Mouse (Mus musculus) hindbrain, embryonic 14.5 days (tissue): ENCODE measurements around the gene Ikzf2. TPM values are rescaled to one million over a fixed set of nuclear protein-coding genes. Genes with fewer than 3 reads are reported as not detected.

Experiments
- ATAC-seq: fragments of 200-750 bp; cut with Nextera tagmentation; 2 replicates; pipeline ENCODE4 v1.8.0; 2017; ENCODE audit warnings: moderate number of reproducible peaks, mild to moderate bottlenecking, moderate TSS enrichment, moderate library complexity; ENCODE audit not compliant: low FRiP score
- DNase-seq: peaks from one replicate; pipeline ENCODE4 v3.0.0-alpha.2; 2015; ENCODE audit warnings: low spot score
- H3K27ac ChIP-seq: fragments of 300-500 bp; sonication (generic); 2 replicates; pipeline ENCODE4 v1.5.1; 2014; ENCODE audit warnings: mild to moderate bottlenecking, moderate library complexity
- H3K27me3 ChIP-seq: fragments of 300-500 bp; sonication (generic); 2 replicates; pipeline ENCODE4 v1.6.1; 2014; ENCODE audit warnings: mild to moderate bottlenecking, low read length, mixed read lengths; ENCODE audit not compliant: control insufficient read depth, insufficient read depth
- H3K36me3 ChIP-seq: fragments of 300-500 bp; sonication (generic); replicated peaks from 2 replicates; pipeline ENCODE4 v1.6.1; 2014; ENCODE audit not compliant: control insufficient read depth, insufficient read depth
- H3K4me1 ChIP-seq: fragments of 300-500 bp; sonication (generic); replicated peaks from 2 replicates; pipeline ENCODE4 v1.6.1; 2014; ENCODE audit warnings: antibody characterized with exemption, low read length, mixed read lengths; ENCODE audit not compliant: control insufficient read depth, insufficient read depth
- H3K4me2 ChIP-seq: fragments of 300-500 bp; sonication (generic); replicated peaks from 2 replicates; pipeline ENCODE4 v1.6.1; 2014; ENCODE audit warnings: mild to moderate bottlenecking, moderate library complexity
- H3K4me3 ChIP-seq: fragments of 300-500 bp; sonication (generic); replicated peaks from 2 replicates; pipeline ENCODE4 v1.5.1; 2014; ENCODE audit warnings: mild to moderate bottlenecking, low read length
- H3K9ac ChIP-seq: fragments of 300-500 bp; sonication (generic); 2 replicates; pipeline ENCODE4 v1.6.1; 2014
- H3K9me3 ChIP-seq: fragments of 300-500 bp; sonication (generic); 2 replicates; pipeline ENCODE4 v1.6.1; 2016; ENCODE audit warnings: low read length; ENCODE audit not compliant: control insufficient read depth
- WGBS: fragments of 180-500 bp; shearing (Covaris S2); extraction: QIAGEN DNeasy Blood & Tissue Kit; methylation state at CpG from one replicate; pipeline ENCODE4 v1.1.7; 2014; 5-methylcytosine and 5-hydroxymethylcytosine counted together
- polyA plus RNA-seq: library from polyadenylated mRNA; unstranded; fragments of >200 nt; fragmentation: Nextera tagmentation; extraction: Ambion mirVana; gene quantifications from 2 replicates; pipeline ENCODE4 v1.2.1, GENCODE M21; 2014

Gene Ikzf2
- polyA plus RNA-seq, 1 experiment from 2014 or later, result 3.8 TPM

DNA sequence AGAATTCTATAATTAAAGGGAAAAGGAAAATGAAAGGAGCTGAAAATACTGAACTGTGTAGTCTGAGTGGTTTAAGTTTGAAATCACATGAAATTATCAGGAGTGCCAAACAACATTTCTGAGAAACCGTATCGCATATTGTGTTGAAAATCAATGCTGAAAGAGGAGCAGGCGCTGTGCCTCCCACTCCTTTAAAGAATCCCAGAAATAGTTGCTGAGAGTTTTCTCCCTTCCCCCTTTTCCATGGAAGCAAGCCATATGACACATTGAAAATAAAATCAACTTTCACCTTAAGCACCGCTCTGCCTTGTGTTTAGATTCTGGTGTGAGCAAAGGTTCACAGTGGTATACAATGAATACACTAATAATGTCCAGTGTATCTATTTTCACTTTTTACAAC is 1.1 kb upstream of the Ikzf2 start:
- no peak for DNase-seq
- H3K9ac ChIP-seq, result peak overlapping the region; percentile 72

DNA sequence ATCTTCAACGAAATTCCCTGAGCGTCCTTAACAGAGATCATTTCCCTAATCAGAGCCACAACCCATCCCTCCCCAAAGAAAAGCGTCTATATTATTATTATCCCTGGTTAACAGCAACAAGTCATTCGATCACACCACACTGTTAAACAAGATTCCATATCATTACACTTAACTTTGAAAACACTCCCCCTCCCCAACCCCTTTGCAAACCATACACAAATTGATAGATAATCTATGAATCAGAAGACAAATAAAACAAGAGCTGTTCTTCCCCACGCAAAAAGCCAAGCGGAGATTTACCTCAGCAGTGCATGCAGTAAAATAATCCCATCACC is 337 bp downstream of the Ikzf2 start:
- DNase-seq (no peak), ATAC-seq (peak; percentile 1; the same call in 1 of the 2 replicates)
- peaks cover 11% of the 10 kb centered on the region for H3K4me1 ChIP-seq
- peak overlapping the region; percentile 72 for H3K9ac ChIP-seq
- peak overlapping the region; percentile 58 for H3K4me2 ChIP-seq
- H3K36me3 ChIP-seq, result no peaks in the 10 kb centered on the region
- H3K27me3 ChIP-seq, result no peaks in the 10 kb centered on the region
- H3K9me3 ChIP-seq, result no peaks in the 10 kb centered on the region
- 0% methylated on average over 6 of the region's 6 CpGs for WGBS
- H3K4me3 ChIP-seq, result peak overlapping the region; percentile 87
- H3K27ac ChIP-seq, result peak overlapping the region; percentile 82

More for the DNA sequence above, 1.1 kb upstream of the Ikzf2 start:
- Histone ChIP-seq H3K4me3 (peak overlapping the region; percentile 87), H3K4me1 (peaks cover 11% of the 10 kb centered on the region), H3K27ac (0 out of 2 replicates have a peak overlapping the region, but pooled peaks have one; percentile 20), H3K4me2 (peak overlapping the region; percentile 60), H3K27me3 (no peaks in the 10 kb centered on the region), H3K9me3 (no peaks in the 10 kb centered on the region), H3K36me3 (no peaks in the 10 kb centered on the region)
- 7% methylated on average over 4 of the region's 4 CpGs for WGBS
- no peak for ATAC-seq

DNA sequence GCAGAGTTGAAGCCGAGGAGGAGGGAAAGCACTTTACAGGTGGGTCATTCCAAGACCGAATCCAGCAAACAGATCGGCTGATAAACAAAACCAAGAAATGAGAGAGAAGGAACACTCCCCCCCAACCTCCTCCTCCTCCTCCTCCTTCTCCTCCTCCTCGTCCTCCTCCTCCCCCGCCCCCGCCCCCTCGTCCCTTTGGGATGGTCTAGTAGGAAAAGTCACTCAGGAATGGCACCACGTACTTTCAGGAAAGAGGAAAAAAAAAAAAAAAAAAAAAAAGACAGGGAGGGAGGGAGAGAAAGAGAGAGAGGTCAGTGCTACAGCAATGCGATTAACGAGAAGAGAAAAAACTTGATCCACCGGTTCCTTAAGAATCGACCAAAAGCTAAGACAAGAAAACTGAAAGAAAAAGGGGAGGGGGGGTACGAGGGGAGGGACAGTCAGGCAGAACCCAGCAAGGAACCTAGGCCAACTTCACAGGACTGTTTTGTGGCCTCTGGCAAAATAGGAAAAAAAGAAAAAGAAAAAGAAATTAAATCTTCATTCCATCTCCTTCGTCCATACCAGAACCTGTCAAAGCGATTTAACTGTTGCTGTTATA is 1.1 kb downstream of the Ikzf2 start:
- peak overlapping the region; percentile 58 for H3K4me2 ChIP-seq
- under 1% methylated on average over 14 of the region's 15 CpGs for WGBS
- peak overlapping the region; percentile 87 for H3K4me3 ChIP-seq
- H3K4me1 ChIP-seq, result peaks cover 11% of the 10 kb centered on the region
- H3K27ac ChIP-seq, result peak overlapping the region; percentile 82; the same call in 1 of the 2 replicates
- peak overlapping the region; percentile 72 for H3K9ac ChIP-seq
- H3K36me3 ChIP-seq, result no peaks in the 10 kb centered on the region
- no peak for DNase-seq
- no peaks in the 10 kb centered on the region for H3K9me3 ChIP-seq
- ATAC-seq, result no peak
- no peaks in the 10 kb centered on the region for H3K27me3 ChIP-seq

DNA sequence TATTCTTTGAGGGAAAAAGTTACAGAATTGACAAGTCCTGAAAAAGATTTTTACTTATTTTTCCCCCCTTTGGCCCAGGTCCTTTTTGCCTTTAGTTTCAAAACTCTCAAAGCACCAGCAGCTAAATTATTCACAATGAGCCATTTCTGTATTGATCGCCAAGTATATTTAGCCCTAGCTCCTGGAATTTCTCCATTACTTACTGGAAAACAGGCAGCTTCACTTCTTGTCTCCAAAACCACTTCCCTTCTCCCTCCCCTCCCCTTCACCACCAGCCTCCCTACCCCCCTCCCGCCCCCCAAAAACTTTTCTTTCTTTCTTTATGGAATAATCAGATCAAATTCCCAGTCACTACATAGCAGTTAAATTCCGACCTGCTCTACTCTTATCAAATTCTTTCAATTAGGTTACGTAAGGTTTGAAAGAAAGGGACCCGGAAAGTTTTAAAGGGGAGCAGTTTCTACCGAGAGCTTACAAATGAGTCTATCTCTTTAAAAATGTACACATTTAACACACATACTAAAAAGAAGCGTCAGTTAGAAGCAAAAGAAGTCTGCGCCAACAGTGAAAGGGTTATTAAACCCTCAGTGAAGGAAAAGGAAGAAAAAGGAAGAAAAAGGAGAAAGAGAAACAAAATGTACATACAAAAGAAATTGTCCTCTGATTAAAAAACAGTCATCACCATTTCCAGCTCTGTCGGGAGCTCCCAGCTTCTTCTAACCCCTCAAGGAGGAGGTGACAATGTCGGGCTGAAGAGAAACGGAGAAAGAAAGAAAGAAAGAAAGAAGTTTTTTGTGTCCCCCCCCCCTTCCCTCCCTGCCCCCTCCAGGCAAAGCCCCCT is 1.8 kb downstream of the Ikzf2 start:
- ATAC-seq (no peak), DNase-seq (no peak)
- Histone ChIP-seq H3K27ac (no peak overlapping the region), H3K4me3 (peak overlapping the region; percentile 87), H3K36me3 (no peaks in the 10 kb centered on the region), H3K27me3 (no peaks in the 10 kb centered on the region), H3K9me3 (no peaks in the 10 kb centered on the region), H3K4me2 (peak overlapping the region; percentile 58), H3K9ac (peak overlapping the region; percentile 72; the same call in 1 of the 2 replicates), H3K4me1 (peaks cover 11% of the 10 kb centered on the region)
- WGBS, result 3% methylated on average over 11 of the region's 11 CpGs

DNA sequence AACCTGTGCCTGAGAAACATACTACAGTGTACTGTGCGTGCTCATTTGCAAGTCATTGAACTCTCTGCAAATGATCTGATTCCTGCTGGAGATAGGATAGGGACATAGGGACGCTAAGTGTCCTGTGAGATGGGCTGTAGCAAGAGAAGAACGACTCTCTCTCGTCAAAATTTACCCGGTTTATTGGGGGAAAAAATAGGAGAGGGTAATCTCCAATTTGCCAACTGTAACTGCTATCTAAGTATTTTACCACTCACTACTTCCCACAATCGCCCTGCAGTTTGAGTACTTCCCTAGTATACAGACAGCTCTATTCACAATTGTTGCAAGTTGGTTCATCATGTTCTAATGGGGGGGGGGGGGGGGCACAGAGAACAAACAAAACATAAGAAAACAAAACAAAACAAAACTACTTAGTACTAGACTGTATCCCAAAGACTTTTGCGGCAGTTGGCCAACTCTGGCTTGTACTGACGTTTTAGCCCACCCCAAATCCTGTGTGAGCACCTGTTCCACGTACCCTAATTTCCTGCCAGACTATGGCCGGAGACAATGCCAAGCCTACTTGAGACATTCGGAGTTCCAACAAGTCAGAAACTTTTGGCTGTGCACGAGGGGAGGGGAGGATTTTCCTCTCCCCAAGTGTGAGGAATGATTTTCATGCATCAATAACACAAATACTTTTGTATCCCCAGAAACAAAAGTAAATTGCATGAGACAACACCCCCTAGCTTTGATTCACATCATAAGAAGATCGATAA is 2.6 kb downstream of the Ikzf2 start:
- no peak for DNase-seq
- H3K9ac ChIP-seq, result no peak overlapping the region; the same call in 1 of the 2 replicates
- 36% methylated on average over 13 of the region's 13 CpGs for WGBS

DNA sequence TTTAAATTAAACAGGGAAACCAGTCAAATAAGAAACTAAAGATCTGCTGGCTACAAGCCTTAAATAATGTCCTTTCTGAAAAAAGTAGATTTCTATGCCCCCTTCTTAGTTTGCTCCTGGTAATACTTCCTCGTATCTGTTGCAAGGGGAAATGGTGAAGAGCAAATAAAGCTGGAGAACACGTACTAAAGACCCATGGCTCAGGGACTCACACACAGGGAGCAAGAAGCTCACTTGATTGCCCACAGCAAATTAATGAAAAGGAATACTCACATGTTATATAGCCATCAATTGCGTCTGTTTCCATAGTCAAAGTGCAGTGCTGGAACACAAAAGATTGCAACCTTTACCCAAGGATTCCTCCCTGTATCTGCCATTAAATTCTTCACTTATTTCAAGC is 3.2 kb downstream of the Ikzf2 start:
- no peak overlapping the region for H3K4me3 ChIP-seq
- H3K27me3 ChIP-seq, result no peaks in the 10 kb centered on the region
- H3K4me2 ChIP-seq, result peak overlapping the region; percentile 58
- no peak overlapping the region for H3K27ac ChIP-seq
- DNase-seq (no peak), ATAC-seq (no peak)
- 77% methylated on average over 3 of the region's 3 CpGs for WGBS
- no peaks in the 10 kb centered on the region for H3K9me3 ChIP-seq
- peaks cover 11% of the 10 kb centered on the region for H3K4me1 ChIP-seq
- H3K9ac ChIP-seq, result no peak overlapping the region
- H3K36me3 ChIP-seq, result no peaks in the 10 kb centered on the region

More for the DNA sequence above, 2.6 kb downstream of the Ikzf2 start:
- Histone ChIP-seq H3K27me3 (no peaks in the 10 kb centered on the region), H3K4me3 (peak overlapping the region; percentile 87), H3K36me3 (no peaks in the 10 kb centered on the region), H3K4me2 (peak overlapping the region; percentile 58), H3K9me3 (no peaks in the 10 kb centered on the region), H3K27ac (no peak overlapping the region), H3K4me1 (peaks cover 11% of the 10 kb centered on the region)
- no peak for ATAC-seq

DNA sequence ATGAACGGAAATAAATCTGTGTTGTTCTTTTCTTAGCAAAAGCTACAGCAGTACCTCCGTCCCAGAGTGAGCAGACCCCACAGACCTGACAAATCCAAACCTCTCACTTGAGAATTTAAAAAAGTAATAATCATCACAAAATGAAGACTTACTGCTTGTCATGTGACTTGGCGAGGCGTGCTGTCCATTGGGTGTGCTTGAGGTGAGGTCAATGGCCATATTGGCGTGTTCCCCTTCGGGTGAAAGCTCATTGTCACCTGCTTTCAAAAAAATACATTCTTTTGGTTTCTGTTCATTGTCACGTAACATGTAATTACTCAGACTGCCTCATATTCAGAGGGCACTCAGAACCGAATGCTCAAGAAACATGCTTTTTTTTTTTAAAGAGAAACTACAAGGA is 4.0 kb downstream of the Ikzf2 start:
- Histone ChIP-seq H3K27me3 (no peaks in the 10 kb centered on the region), H3K9ac (no peak overlapping the region), H3K4me3 (no peak overlapping the region), H3K27ac (no peak overlapping the region), H3K4me1 (peaks cover 11% of the 10 kb centered on the region), H3K9me3 (no peaks in the 10 kb centered on the region), H3K36me3 (no peaks in the 10 kb centered on the region), H3K4me2 (no peak overlapping the region)
- WGBS, result 90% methylated on average over 8 of the region's 8 CpGs
- DNase-seq, result no peak
- no peak for ATAC-seq

DNA sequence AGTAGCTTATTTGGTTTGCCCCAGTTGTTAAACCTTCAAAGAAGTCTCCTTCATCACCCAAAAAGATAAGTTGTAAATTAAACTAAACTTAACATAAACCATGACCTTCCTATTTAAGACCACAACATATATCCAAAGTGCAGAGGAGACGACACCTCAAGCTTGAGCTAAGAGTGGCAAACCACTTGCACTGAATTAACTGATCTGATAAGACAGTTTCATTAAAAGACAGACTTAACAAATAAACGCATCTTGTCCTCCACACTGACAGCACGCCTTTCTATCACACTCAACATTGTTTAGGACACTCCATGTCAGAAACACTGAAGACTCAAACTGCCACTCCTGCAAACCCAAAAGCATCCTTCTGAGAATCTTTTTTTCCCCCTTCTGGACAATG is 4.8 kb downstream of the Ikzf2 start:
- Histone ChIP-seq H3K4me1 (peaks cover 11% of the 10 kb centered on the region), H3K9ac (no peak overlapping the region), H3K4me3 (no peak overlapping the region), H3K36me3 (no peaks in the 10 kb centered on the region), H3K4me2 (no peak overlapping the region), H3K27ac (no peak overlapping the region), H3K27me3 (no peaks in the 10 kb centered on the region), H3K9me3 (no peaks in the 10 kb centered on the region)
- DNase-seq, result no peak
- no peak for ATAC-seq
- 87% methylated on average over 3 of the region's 3 CpGs for WGBS

DNA sequence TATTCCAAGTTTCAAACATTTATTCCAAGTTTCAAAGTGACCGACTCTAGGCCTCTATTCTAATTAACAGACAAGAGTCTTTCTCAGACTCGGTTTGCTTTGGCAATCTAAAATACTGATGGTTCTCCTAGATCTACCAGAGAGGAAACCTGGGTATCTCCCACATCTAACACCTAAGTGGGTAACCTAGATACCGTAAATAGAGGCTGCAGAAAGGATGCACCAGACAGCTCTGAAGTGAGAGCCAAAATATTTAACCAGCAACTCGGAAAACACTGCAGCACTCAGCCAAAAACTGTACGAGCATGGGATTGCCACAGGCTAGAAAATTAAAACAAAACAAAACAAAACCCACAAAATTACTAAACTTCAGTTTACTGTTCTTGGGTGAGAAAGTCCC is 6.0 kb downstream of the Ikzf2 start:
- 89% methylated on average over 5 of the region's 5 CpGs for WGBS
- Histone ChIP-seq H3K9ac (no peak overlapping the region), H3K4me3 (no peak overlapping the region), H3K27ac (no peak overlapping the region), H3K36me3 (no peaks in the 10 kb centered on the region), H3K4me1 (peaks cover 11% of the 10 kb centered on the region), H3K4me2 (no peak overlapping the region), H3K9me3 (no peaks in the 10 kb centered on the region), H3K27me3 (no peaks in the 10 kb centered on the region)
- ATAC-seq (no peak), DNase-seq (no peak)
